Mouse (Mus musculus) spleen, postnatal 14 days (tissue): ENCODE measurements around the gene Flg.

Source experiments
- DNase-seq, 2 experiments: peaks; one replicate each; pipeline ENCODE4 v3.0.0; 2021 to 2022; ENCODE audit warnings: low spot score in 2 of 2

Flg gene

DNA sequence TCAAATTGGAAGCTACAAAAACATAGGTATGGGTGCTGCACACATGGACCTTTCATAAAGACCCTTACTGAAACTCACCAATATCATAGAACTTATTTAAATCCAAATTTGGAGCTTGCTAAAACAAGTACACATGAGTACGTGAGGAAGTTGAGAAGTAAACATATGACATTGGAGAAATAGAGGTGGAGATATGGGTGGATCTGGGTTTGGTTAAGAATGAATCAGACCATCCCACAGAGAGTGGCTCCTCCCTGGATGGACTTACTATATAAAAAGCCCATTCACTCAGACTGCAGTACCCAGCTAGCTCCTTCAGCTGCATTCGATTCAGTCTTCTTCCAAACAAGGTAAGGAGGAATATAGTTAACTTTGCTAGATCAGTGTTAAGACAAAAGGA is at the start of gene Flg:
Gene Flg (plus strand): TSS at position 301 of the 400 bp plus-strand sequence.
- no peak for DNase-seq

DNA sequence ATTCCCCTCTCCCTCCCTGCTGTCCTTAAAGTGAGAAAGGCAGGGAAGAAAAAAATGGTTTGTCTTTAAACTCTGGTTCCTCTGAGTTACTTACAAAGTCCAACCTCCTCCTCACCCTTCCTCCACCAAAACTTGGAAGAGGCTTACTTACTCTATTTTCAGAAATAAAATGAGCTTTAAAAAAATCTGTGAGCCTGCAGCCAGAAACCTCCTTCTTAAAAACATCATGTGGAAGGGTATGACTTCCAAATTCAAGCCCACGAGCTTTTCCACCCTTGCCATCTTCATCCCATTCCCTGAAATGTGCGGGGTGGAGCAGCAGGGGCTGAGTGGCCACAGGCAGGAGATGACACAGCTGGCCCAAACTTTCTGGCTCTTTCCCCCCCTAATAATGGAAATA is 24.2 kb downstream of the Flg start:
- no peak for DNase-seq

DNA sequence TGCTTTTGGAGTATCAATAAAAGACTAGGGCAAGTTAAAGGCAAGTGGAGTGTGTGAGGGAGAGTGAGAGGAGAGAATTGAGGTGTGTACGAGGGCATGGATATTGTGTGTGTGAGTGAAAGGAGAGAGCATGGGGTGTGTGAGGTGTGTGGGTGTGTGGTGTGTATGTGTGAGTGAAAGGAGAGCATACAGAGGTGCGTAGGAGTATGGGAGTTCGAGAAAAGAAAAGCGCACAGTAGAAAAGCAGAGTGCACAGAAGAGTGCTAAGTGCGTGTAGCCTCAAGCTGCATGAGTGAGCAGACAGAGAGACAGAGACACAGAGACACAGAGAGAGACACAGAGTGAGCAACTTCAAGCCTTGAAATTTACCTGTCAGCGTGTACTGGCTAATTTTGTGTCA is 26.5 kb downstream of the Flg start:
- no peak for DNase-seq

DNA sequence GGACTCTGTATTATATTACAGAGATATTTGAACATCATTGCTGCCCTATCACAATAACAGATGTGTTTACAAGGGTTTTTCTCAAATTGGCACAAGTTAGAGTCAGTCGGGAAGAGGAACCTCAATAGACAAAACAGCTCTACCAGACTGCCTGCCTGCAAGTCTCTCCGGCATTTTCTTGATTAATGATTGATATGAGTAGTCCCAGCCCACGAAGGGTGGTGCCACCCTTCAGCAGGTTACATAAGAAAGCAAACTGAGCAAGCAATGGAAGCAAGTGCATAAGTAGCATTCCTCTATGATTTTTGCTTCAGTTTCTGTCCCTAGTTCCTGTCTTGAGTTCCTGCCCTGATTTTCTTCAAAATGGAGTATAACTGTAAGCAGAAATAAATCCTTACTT is 28.6 kb downstream of the Flg start:
- DNase-seq, result no peak

DNA sequence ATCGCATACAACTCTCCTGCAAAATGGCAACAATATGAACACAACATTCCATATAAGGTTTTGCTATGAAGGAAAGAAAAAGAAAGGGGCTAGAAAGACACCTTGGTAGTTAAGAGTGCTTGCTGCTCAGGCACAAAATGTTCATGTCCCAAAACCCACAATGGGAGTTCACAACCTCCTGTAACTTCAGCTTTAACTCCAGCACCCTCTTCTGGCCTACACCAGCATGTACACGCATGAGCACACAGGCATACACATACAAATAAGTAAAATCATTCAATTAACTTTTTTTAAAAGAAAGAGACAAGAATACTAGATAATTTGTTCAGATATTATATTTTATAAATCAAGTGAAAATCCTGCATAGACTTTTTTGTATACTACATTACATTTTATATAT is 32.8 kb downstream of the Flg start:
- no peak for DNase-seq

DNA sequence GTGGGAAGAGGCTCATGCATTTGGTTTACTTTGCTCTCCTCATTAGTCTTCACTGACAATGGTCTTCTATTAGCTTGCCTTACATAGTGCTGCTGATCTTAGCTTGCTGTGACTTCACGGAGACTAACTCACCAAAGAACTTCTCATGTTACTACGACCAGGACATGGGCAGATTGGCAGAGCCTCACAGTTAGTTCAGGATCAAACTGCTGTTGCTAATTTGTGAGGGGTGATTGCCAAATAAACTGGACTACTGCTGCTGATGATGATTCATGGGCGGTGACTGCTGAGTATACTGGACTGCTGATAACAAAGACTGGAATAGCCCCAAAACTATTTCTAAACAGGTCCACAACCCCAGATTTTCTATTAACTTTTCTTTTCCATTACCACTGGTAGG is 38.0 kb downstream of the Flg start:
- DNase-seq, result no peak

DNA sequence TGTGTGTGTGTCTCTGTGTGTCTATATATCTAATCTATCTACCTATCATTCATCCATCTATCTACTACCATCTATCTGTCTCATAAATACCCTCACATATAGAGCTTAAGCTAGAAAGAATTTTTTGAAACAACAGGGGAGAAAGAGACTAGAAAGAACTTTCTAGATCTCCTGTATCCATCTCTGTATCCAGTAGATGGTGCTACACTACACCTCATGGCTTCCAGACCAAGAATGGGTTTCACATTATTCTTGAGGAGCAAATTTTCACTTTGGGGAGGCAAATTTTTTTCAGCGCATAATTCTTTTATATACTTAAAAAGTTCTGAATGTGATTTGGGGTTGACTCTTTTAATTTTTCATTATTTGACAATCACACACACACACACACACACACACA is 41.1 kb downstream of the Flg start:
- DNase-seq, result no peak

DNA sequence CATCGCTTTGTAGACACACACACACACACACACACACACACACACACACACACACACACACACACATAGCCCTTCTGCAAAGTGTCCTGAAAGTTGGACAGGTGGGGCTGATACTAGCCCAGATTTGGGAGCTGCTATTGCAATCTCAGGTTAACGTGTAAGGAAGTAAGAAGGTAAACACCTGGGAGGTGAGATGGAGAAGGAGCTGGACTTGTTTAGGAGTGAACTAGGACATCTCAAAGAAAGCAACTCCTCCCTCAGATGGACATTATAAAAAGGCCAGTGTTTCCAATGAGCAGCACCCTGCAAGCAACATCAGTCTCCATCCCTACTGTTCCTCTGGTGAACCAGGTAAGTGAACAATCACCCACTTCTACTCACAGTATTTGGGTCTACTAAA is 46.1 kb downstream of the Flg start, which contains the start of gene Hrnr:
Gene Hrnr (plus strand): TSS at position 301 of the 400 bp plus-strand sequence.
- DNase-seq, result no peak

DNA sequence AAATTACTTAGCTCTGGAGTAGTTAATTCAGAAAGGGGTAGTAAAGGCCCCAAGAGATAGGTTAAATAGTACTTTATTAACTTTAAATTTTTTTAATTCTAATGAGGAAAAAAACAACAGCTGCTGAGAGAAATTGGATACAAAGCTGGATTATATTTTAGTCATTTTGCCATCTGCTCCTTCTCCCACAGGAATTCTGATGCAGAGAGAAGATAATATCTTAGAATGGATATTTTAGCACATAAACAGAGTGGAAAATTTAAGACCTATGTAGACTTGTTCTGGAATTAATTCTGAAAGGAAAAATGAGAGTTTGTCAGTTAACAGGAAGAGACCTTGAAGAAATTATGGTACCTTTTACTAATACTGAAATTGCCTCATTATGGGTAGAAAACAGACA is 64.4 kb downstream of the Flg start:
- DNase-seq, result no peak

DNA sequence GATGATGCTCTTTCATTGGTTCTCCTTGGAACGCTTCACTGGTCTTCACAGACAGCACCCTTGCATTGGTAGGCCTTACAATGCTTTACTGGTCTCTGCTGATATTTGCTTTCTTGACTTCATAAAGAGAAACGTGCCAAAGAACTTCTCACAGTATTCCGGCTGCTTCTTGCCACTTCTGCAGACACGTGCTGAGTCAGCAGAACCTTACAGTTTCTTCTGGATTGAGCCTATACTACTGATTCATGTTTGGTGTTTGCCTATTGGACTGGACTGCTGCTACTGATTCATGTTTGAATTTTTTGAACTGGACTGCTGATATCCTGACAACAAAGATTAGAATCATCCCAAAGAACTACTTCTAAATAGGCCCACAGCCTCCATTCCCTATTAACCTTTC is 66.7 kb downstream of the Flg start:
- DNase-seq, result no peak
